Mouse (Mus musculus) limb, embryonic 14.5 days (tissue): ENCODE results near the gene Steap3. TPM values are rescaled to one million over a fixed set of nuclear protein-coding genes. Genes with fewer than 3 reads are reported as not detected.

Experiments
- ATAC-seq: fragments of 200-750 bp; cut with Nextera tagmentation; 2 replicates; pipeline ENCODE4 v1.8.0; 2017; ENCODE audit warnings: low read depth, moderate number of reproducible peaks, moderate TSS enrichment; ENCODE audit not compliant: low FRiP score
- DNase-seq: peaks from one replicate; pipeline ENCODE4 v3.0.0-alpha.2; 2015; ENCODE audit warnings: low spot score
- H3K27ac ChIP-seq: fragments of 300-500 bp; sonication (generic); replicated peaks from 2 replicates; pipeline ENCODE4 v1.5.1; 2014; ENCODE audit warnings: low read depth, mild to moderate bottlenecking, low read length, moderate library complexity, mixed read lengths
- H3K27me3 ChIP-seq: fragments of 300-500 bp; sonication (generic); 2 replicates; pipeline ENCODE4 v1.6.1; 2014; ENCODE audit warnings: low read length, mixed read lengths; ENCODE audit not compliant: control insufficient read depth, insufficient read depth
- H3K36me3 ChIP-seq: fragments of 300-500 bp; sonication (generic); 2 replicates; pipeline ENCODE4 v1.6.1; 2014; ENCODE audit warnings: mild to moderate bottlenecking, low read length, moderate library complexity, mixed read lengths; ENCODE audit not compliant: control insufficient read depth, insufficient read depth
- H3K4me1 ChIP-seq: fragments of 300-500 bp; sonication (generic); 2 replicates; pipeline ENCODE4 v1.6.1; 2014; ENCODE audit warnings: antibody characterized with exemption, low read length, mixed read lengths; ENCODE audit not compliant: control insufficient read depth, insufficient read depth
- H3K4me2 ChIP-seq: fragments of 300-500 bp; sonication (generic); replicated peaks from 2 replicates; pipeline ENCODE4 v1.6.1; 2014; ENCODE audit warnings: low read depth, mild to moderate bottlenecking, low read length, moderate library complexity; ENCODE audit not compliant: severe bottlenecking
- H3K4me3 ChIP-seq: fragments of 300-500 bp; sonication (generic); replicated peaks from 2 replicates; pipeline ENCODE4 v1.5.1; 2014; ENCODE audit warnings: low read length
- H3K9ac ChIP-seq: fragments of 300-500 bp; sonication (generic); 2 replicates; pipeline ENCODE4 v1.6.1; 2014; ENCODE audit warnings: mild to moderate bottlenecking, low read depth, low read length, moderate library complexity; ENCODE audit not compliant: severe bottlenecking
- H3K9me3 ChIP-seq: fragments of 300-500 bp; sonication (generic); 2 replicates; pipeline ENCODE4 v1.6.1; 2016; ENCODE audit warnings: low read length; ENCODE audit not compliant: control insufficient read depth
- POLR2A ChIP-seq: fragments of 200-500 bp; IDR thresholded peaks from 2 replicates; pipeline ENCODE4 v1.8.0; 2012; ENCODE audit warnings: inconsistent platforms, mild to moderate bottlenecking, moderate library complexity, borderline replicate concordance; ENCODE audit not compliant: insufficient read depth, insufficient read length; ENCODE audit errors: extremely low read depth
- WGBS: fragments of 180-500 bp; shearing (Covaris S2); extraction: QIAGEN DNeasy Blood & Tissue Kit; methylation state at CpG from one replicate; pipeline ENCODE4 v1.1.7; 2014; 5-methylcytosine and 5-hydroxymethylcytosine counted together
- polyA plus RNA-seq, 2 experiments: library from polyadenylated mRNA; depleted of rRNA in 1 of 2; stranded (reverse) in 1 of 2; unstranded in 1 of 2; fragments of >200 nt; fragmentation: Nextera tagmentation in 1 of 2; extraction: Ambion mirVana in 1 of 2; gene quantifications; 2 replicates each; pipeline versions ENCODE4 v1.2.1 to v1.2.3; 2012 to 2014

Gene Steap3
- polyA plus RNA-seq, 2 experiments = 8.1 to 9.1 TPM

DNA sequence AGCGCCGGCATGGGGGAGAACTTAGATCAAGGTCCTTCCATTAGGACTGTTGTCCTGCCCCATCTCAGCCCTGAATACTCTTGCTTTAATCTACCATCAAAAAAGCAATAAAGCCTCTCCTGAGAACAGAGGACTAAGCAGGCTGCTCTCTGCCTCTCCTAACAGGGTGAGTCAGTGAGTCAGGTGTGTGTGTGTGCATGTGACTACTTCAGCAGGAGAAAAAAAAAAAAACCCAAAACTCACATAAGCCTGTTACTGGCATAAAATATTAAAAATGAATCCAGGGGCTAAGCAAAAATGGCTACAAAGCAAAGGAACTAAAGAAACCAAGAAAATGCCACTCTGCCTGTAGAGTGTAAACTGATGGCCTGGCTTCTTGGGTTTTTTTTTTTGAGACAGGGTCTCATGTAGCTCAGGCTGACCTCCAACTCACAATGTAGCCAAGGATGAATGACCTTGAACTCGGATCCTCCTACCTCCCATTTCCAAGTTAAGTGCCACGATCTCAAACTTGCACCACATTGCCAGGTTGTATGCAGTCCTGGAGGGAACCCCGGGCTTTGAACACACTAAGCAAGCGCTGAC lies 36.8 kb downstream of the Steap3 start:
- Histone ChIP-seq H3K4me2 (no peak overlapping the region), H3K36me3 (no peaks in the 10 kb centered on the region), H3K27me3 (no peaks in the 10 kb centered on the region), H3K4me1 (peaks cover 6% of the 10 kb centered on the region; the same call in 1 of the 2 replicates), H3K9ac (no peak overlapping the region), H3K4me3 (no peak overlapping the region), H3K9me3 (no peaks in the 10 kb centered on the region), H3K27ac (no peak overlapping the region)
- ATAC-seq (no peak), DNase-seq (no peak)
- 87% methylated on average over 6 of the region's 6 CpGs for WGBS
- no peak for TF ChIP-seq POLR2A

DNA sequence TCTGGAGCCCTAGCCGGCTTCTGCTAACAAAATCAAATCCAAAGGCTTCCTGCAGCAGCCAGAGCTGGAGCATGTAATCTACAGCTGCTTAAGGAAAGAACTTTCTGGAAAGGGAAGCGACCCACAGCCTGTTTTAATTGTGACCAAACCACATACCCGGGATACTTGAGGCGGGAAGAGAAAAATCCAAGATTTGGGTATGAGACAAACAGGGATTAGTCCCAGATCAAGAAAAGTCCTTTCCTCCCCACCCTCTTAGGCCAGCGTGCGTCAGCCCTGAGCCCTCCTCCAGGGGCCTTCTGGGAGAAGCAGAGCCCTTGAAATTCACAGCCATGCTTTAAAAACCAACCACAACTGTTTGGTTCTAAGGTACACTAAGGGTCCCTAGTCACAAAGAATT lies 40.3 kb downstream of the Steap3 start:
- Histone ChIP-seq H3K27ac (no peak overlapping the region), H3K4me2 (no peak overlapping the region), H3K4me1 (peaks cover 6% of the 10 kb centered on the region; the same call in 1 of the 2 replicates), H3K4me3 (no peak overlapping the region), H3K27me3 (no peaks in the 10 kb centered on the region), H3K9ac (no peak overlapping the region), H3K36me3 (no peaks in the 10 kb centered on the region), H3K9me3 (no peaks in the 10 kb centered on the region)
- peak; percentile 31 for DNase-seq
- 54% methylated on average over 6 of the region's 6 CpGs for WGBS
- no peak for TF ChIP-seq POLR2A
- no peak for ATAC-seq

DNA sequence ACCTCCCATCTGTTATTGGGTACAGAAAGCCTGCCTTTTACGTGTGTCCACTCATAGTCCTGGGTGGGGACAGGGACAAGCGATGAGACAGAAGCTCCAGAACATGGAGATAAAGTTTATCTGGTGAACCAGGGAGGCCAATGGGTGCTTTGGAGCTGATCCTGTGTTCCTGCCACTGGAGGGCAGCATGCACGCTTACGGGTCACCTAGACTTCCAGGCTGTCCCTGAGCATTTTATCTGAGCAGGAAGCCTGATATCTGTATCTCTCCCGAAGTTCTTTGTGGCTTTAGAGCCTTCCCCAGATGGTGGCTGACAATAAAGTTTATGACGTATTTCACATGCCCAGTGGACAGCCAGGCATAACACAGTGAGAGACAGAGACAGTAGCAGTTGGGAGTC lies 41.2 kb downstream of the Steap3 start:
- Histone ChIP-seq H3K4me3 (no peak overlapping the region), H3K9ac (no peak overlapping the region), H3K27me3 (no peaks in the 10 kb centered on the region), H3K27ac (no peak overlapping the region), H3K4me1 (peaks cover 6% of the 10 kb centered on the region; the same call in 1 of the 2 replicates), H3K4me2 (no peak overlapping the region), H3K9me3 (no peaks in the 10 kb centered on the region), H3K36me3 (no peaks in the 10 kb centered on the region)
- ATAC-seq (no peak), DNase-seq (no peak)
- TF ChIP-seq POLR2A = no peak
- WGBS = 41% methylated on average over 6 of the region's 6 CpGs

DNA sequence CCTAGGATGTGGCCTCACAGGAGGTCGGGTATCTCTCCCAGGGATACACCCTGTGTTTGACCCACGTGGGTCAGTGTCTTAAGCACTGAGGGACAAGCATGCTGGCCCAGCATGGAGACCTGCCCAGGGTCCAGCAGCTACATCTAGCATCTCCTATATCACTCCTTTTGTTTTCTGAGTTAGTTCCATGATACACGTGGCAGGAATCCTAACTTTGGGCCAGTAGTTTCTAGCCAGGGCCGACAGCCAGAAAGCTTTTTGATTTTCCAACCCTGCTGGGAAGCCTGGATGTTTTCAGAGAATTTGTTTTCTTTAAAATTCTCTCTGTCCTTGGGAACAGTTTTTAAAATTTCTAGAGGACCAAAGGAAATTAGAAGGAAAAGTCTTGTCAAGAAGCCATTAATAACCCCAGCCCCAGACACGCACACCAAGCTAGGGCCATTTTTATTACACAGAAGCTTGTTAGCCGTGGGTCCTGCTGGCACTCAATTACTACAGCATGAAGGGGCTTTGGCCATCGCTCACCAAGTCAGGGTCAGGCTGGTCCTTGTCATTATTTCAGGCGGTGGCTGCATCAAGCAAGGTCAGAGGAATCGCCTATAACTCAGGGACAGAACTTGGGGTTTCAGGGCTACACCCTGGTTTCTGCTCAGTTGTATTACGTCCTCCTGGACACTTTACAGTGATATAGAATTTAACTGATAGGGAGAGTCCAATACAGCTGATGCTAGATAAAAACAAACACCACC lies 42.6 kb downstream of the Steap3 start:
- DNase-seq (peak; percentile 23), ATAC-seq (no peak)
- Histone ChIP-seq H3K36me3 (no peaks in the 10 kb centered on the region), H3K4me2 (no peak overlapping the region), H3K27ac (no peak overlapping the region), H3K9ac (no peak overlapping the region), H3K4me3 (no peak overlapping the region), H3K9me3 (no peaks in the 10 kb centered on the region), H3K27me3 (no peaks in the 10 kb centered on the region), H3K4me1 (peaks cover 6% of the 10 kb centered on the region; the same call in 1 of the 2 replicates)
- TF ChIP-seq POLR2A = no peak
- WGBS = 61% methylated on average over 10 of the region's 10 CpGs

DNA sequence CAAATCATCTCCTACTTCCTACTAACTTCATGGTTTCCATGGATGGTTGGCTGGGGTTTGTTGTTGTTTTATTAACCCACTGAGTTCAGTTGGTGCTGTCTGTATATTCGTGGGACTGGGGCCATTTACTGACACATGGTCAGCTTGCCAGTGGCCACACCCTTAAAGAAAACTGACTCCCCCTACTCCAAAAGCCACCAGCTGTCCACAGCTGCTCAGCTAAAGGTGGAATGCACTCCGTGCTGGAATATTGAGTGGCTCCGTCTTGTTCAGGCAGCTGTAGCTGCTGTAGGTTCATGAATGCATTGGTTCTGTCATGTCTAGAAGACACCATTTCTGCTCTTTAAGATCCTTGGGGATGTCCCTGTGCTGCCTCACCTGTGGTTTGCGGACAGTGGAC lies 48.9 kb downstream of the Steap3 start:
- DNase-seq = peak; percentile 17
- no peak for TF ChIP-seq POLR2A
- H3K27ac ChIP-seq = no peak overlapping the region
- H3K4me2 ChIP-seq = no peak overlapping the region
- peak; percentile 72; the same call in 1 of the 2 replicates for ATAC-seq
- H3K9ac ChIP-seq = no peak overlapping the region
- 48% methylated on average over 4 of the region's 4 CpGs for WGBS
- H3K4me3 ChIP-seq = no peak overlapping the region
- no peaks in the 10 kb centered on the region for H3K27me3 ChIP-seq
- 0 out of 2 replicates have a peak, but pooled peaks cover 4% of the 10 kb centered on the region for H3K4me1 ChIP-seq
- H3K9me3 ChIP-seq = no peaks in the 10 kb centered on the region
- no peaks in the 10 kb centered on the region for H3K36me3 ChIP-seq
